Mouse (Mus musculus): Measurements from ENCODE around the gene Adssl1.

The Adssl1 gene

GRCm38 (mm10) chr12:112619686-112620353, at the start of gene Adssl1:
Gene Adssl1 (plus strand): TSS chr12:112620045.
- peak; percentile 50 to 59 for DNase-seq (ENCODE audit: low spot score in 2 of 2)

- DNase-seq (ENCODE audit: low spot score in 2 of 2), result no peak
Measured at GRCm38 (mm10) chr12:112570160-112570559, 49.7 kb upstream of the Adssl1 start.

GRCm38 (mm10) chr12:112571064-112571463, 48.8 kb upstream of the Adssl1 start:
- no peak for DNase-seq (ENCODE audit: low spot score in 2 of 2)

- DNase-seq (ENCODE audit: low spot score in 2 of 2), result no peak
Measured at GRCm38 (mm10) chr12:112575274-112575986, 44.4 kb upstream of the Adssl1 start.

GRCm38 (mm10) chr12:112576341-112576740, 43.5 kb upstream of the Adssl1 start:
- DNase-seq (ENCODE audit: low spot score in 2 of 2), result no peak

- DNase-seq (ENCODE audit: low spot score in 2 of 2), result no peak
Measured at GRCm38 (mm10) chr12:112576749-112577148, 43.1 kb upstream of the Adssl1 start.

- no peak for DNase-seq (ENCODE audit: low spot score in 2 of 2)
Measured at GRCm38 (mm10) chr12:112578296-112579090, 41.4 kb upstream of the Adssl1 start.

GRCm38 (mm10) chr12:112579430-112579829, 40.4 kb upstream of the Adssl1 start:
- no peak for DNase-seq (ENCODE audit: low spot score in 2 of 2)

- DNase-seq (ENCODE audit: low spot score in 2 of 2), result no peak
Measured at GRCm38 (mm10) chr12:112579926-112580325, 39.9 kb upstream of the Adssl1 start.

- DNase-seq (ENCODE audit: low spot score in 2 of 2), result no peak
Measured at GRCm38 (mm10) chr12:112581113-112581512, 38.7 kb upstream of the Adssl1 start.

GRCm38 (mm10) chr12:112584954-112585353, 34.9 kb upstream of the Adssl1 start:
- no peak for DNase-seq (ENCODE audit: low spot score in 2 of 2)

- DNase-seq (ENCODE audit: low spot score in 2 of 2), result no peak
Measured at GRCm38 (mm10) chr12:112585924-112586538, 33.8 kb upstream of the Adssl1 start.

- DNase-seq (ENCODE audit: low spot score in 2 of 2), result no peak
Measured at GRCm38 (mm10) chr12:112587125-112588124, 32.4 kb upstream of the Adssl1 start.

GRCm38 (mm10) chr12:112588426-112589256, 31.2 kb upstream of the Adssl1 start, which contains the start of gene Inf2:
Gene Inf2 (plus strand): TSS chr12:112588784.
- peak; percentile 47 to 68 for DNase-seq (ENCODE audit: low spot score in 2 of 2)

- DNase-seq (ENCODE audit: low spot score in 2 of 2), result no peak
Measured at GRCm38 (mm10) chr12:112589491-112590191, 30.2 kb upstream of the Adssl1 start.

- DNase-seq (ENCODE audit: low spot score in 2 of 2), result no peak
Measured at GRCm38 (mm10) chr12:112590566-112591239, 29.1 kb upstream of the Adssl1 start.

- DNase-seq (ENCODE audit: low spot score in 2 of 2), result no peak
Measured at GRCm38 (mm10) chr12:112591240-112591639, 28.6 kb upstream of the Adssl1 start.

GRCm38 (mm10) chr12:112591730-112592129, 28.1 kb upstream of the Adssl1 start:
- no peak for DNase-seq (ENCODE audit: low spot score in 2 of 2)
